Mouse (Mus musculus) heart, adult 2 months (tissue): ENCODE results near the gene Ess2. TPM values are rescaled to one million over a fixed set of nuclear protein-coding genes. Genes with fewer than 3 reads are reported as not detected.

Experiments used
- DNase-seq, 2 experiments: peaks; one replicate each; pipeline ENCODE4 v3.0.0; 2021
- H3K27ac ChIP-seq: fragments of 200-600 bp; 2 replicates; pipeline ENCODE4 v1.8.1; 2022
- H3K27me3 ChIP-seq: fragments of 200-500 bp; 2 replicates; pipeline ENCODE4 v1.6.1; 2012; ENCODE audit warnings: mild to moderate bottlenecking, low read length, inconsistent platforms, mixed read lengths; ENCODE audit not compliant: control insufficient read depth, insufficient read depth
- H3K36me3 ChIP-seq: fragments of 200-500 bp; 2 replicates; pipeline ENCODE4 v1.6.1; 2012; ENCODE audit warnings: low read length, inconsistent platforms; ENCODE audit not compliant: control insufficient read depth, insufficient read depth
- H3K4me1 ChIP-seq: fragments of 200-500 bp; 2 replicates; pipeline ENCODE4 v1.6.1; 2011; ENCODE audit warnings: low read length; ENCODE audit not compliant: control insufficient read depth, insufficient read depth
- H3K4me3 ChIP-seq: fragments of 200-600 bp; 2 replicates; pipeline ENCODE4 v1.8.1; 2022
- H3K79me2 ChIP-seq: fragments of 200-500 bp; replicated peaks from 2 replicates; pipeline ENCODE4 v1.6.1; 2012; ENCODE audit warnings: mild to moderate bottlenecking, inconsistent platforms, low read length, moderate library complexity, mixed read lengths; ENCODE audit not compliant: control insufficient read depth, insufficient read depth
- H3K9ac ChIP-seq: fragments of 200-500 bp; 2 replicates; pipeline ENCODE4 v1.6.1; 2012; ENCODE audit warnings: low read depth, mild to moderate bottlenecking, control low read depth, inconsistent platforms, low read length, mixed read lengths
- CTCF ChIP-seq: fragments of 200-600 bp; IDR thresholded peaks from 2 replicates; pipeline ENCODE4 v1.8.1; 2022; ENCODE audit warnings: antibody characterized with exemption, mild to moderate bottlenecking, moderate library complexity
- EP300 ChIP-seq: fragments of 200-500 bp; IDR thresholded peaks from 2 replicates; pipeline ENCODE4 v1.6.1; 2011; ENCODE audit warnings: low read depth, low read length, control low read depth; ENCODE audit not compliant: insufficient read depth
- POLR2A ChIP-seq: fragments of 200-500 bp; IDR thresholded peaks from 2 replicates; pipeline ENCODE4 v1.6.1; 2011; ENCODE audit warnings: mild to moderate bottlenecking, low read depth, low read length, control low read depth; ENCODE audit not compliant: insufficient read depth
- WGBS: fragments of 180-500 bp; shearing (Covaris S2); methylation state at CpG from one replicate; pipeline ENCODE4 v1.1.7; 2018; 5-methylcytosine and 5-hydroxymethylcytosine counted together
- intact Hi-C: fragments of 180-260 bp; cut with DNase I; formaldehyde crosslinking; loops from one replicate; pipeline ENCODE4 v1.15.1; 2025
- polyA plus RNA-seq: library from polyadenylated mRNA; depleted of rRNA; stranded (reverse); fragments of >200 nt; gene quantifications from 2 replicates; pipeline ENCODE4 v1.2.3, GENCODE M21; 2012
- total RNA-seq, 2 experiments: library from RNA; stranded (reverse); gene quantifications; 2 replicates each; pipeline ENCODE4 v1.2.3; 2021

Gene Ess2
- total and polyA plus RNA-seq, 3 experiments: 8.0 to 11.4 (median 8.3) TPM

DNA sequence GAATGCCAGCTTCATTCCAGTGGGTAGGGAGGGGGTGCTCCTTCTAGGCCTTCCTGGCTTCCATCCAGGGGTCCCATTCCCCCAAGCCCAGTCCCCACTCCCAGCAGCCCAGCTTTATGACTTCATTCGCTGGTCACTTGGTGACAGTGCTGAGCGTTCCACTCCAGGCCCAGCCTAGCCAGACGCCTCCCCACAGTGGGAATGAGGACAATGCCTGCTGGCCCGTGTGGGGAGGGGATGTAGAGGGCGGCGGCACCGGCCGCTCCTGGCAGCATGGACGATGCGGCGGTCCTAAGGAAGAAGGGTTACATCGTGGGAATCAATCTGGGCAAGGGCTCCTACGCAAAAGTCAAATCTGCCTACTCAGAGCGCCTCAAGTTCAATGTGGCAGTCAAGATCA, 12.7 kb downstream of the Ess2 start, which contains the start of the genes Dgcr2 and Tssk2:
Dgcr2 (minus strand) TSS at position 101 of the 400 bp plus-strand sequence.
Tssk2 (plus strand) TSS at position 176 of the 400 bp plus-strand sequence.
- Histone ChIP-seq H3K4me1 (no peaks in the 10 kb centered on the region), H3K9ac (no peak within 1 kb of the TSS), H3K79me2 (no peaks in the 10 kb centered on the region), H3K27me3 (no peaks in the 10 kb centered on the region), H3K4me3 (no peak within 1 kb of the TSS), H3K36me3 (no peaks in the 10 kb centered on the region), H3K27ac (no peak within 1 kb of the TSS)
- DNase-seq: no peak
- intact Hi-C loops: no loop called here
- 91% methylated on average over 14 of the region's 14 CpGs for WGBS
- TF ChIP-seq EP300 (no peak), CTCF (no peak), POLR2A (no peak)

DNA sequence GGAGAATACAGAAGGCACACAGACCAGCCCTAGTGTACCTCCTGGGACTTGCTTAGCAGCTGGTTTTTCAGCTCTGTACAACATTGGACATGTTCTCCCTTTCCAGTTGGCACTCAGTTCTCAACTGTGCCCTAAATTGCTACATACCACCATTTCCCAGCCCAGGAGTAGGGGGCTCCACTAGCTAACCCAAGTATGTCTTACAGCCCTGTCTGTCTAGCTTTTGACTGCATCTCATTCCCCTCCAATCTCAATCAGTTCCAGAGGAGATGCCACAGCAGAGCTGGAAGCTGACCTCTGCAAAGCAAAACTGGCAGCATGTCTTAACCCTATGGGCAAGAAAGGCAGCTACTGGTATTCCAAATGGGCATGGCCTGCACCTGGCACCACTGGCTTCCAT, 15.1 kb downstream of the Ess2 start:
- no peaks in the 10 kb centered on the region for H3K79me2 ChIP-seq
- no peak for DNase-seq
- H3K9ac ChIP-seq: no peak overlapping the region
- no peaks in the 10 kb centered on the region; the same call in 1 of the 2 replicates for H3K4me1 ChIP-seq
- H3K4me3 ChIP-seq: no peak overlapping the region
- H3K27me3 ChIP-seq: no peaks in the 10 kb centered on the region
- intact Hi-C loops: no loop called here
- H3K36me3 ChIP-seq: no peaks in the 10 kb centered on the region
- no peak for TF ChIP-seq CTCF
- no peak for TF ChIP-seq EP300
- no peak for TF ChIP-seq POLR2A
- H3K27ac ChIP-seq: no peak overlapping the region

DNA sequence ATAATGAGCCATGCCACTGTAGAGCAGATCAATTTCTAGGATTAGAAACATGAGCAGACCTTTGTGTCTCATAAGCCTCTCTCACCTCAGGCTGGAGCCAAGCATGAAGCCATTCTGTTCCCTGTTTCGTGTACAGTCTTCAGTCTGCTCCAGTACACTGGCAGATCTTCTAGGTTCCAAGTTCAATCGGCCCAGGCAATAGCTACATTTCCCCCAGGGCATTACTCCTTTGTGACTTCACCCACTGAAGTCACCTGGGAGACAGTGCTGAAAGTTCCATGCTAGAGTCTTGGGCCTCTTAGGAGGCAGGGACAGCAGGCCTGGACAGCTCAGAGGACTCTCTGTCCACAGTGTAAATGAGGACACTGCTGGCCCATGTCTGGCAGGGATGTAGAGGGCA, 17.2 kb downstream of the Ess2 start, which contains the start of gene Tssk1:
Tssk1 (plus strand) TSS at position 301 of the 400 bp plus-strand sequence.
- 83% methylated on average over 2 of the region's 2 CpGs for WGBS
- DNase-seq: no peak
- H3K79me2 ChIP-seq: peaks cover 6% of the 10 kb centered on the region; the same call in 1 of the 2 replicates
- intact Hi-C loops: no loop called here
- H3K27me3 ChIP-seq: no peaks in the 10 kb centered on the region
- no peak within 1 kb of the TSS for H3K9ac ChIP-seq
- TF ChIP-seq POLR2A (no peak), EP300 (no peak), CTCF (no peak)
- H3K27ac ChIP-seq: no peak within 1 kb of the TSS
- no peak within 1 kb of the TSS for H3K4me3 ChIP-seq
- peaks cover 3% of the 10 kb centered on the region; the same call in 1 of the 2 replicates for H3K36me3 ChIP-seq
- peaks cover 8% of the 10 kb centered on the region for H3K4me1 ChIP-seq

DNA sequence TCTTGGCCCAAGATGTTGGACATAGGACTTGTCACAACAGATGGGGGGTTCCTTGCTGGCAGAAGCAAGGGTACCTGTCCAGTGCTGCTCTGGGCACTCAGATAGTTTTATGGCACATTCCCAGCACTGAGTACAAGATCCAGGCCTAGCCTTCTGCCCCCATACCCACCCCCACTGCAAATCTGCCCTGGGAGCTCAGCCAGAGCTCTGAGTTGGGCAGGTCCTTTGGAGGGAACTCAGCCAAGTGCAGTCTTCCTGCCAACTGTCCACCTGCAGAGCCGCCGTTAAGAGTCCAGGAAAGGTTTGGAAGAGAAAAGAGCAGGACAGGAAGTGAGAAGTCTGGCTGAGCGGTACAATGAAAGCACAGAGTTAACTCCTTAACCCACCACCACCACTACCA, 18.5 kb downstream of the Ess2 start:
- no peak for TF ChIP-seq POLR2A
- TF ChIP-seq EP300: no peak
- TF ChIP-seq CTCF: no peak
- peak; percentile 52 to 60 for DNase-seq
- Histone ChIP-seq H3K9ac (no peak overlapping the region), H3K79me2 (peaks cover 6% of the 10 kb centered on the region; the same call in 1 of the 2 replicates), H3K27ac (peak overlapping the region; percentile 98), H3K4me3 (no peak overlapping the region), H3K36me3 (peaks cover 3% of the 10 kb centered on the region; the same call in 1 of the 2 replicates), H3K4me1 (peaks cover 8% of the 10 kb centered on the region), H3K27me3 (no peaks in the 10 kb centered on the region)
- intact Hi-C loops: loop anchor here (1.0 kb wide), 1 partner anchor 18 kb away; no protein-coding TSS in a partner anchor
- WGBS: 12% methylated on average over 3 of the region's 3 CpGs

DNA sequence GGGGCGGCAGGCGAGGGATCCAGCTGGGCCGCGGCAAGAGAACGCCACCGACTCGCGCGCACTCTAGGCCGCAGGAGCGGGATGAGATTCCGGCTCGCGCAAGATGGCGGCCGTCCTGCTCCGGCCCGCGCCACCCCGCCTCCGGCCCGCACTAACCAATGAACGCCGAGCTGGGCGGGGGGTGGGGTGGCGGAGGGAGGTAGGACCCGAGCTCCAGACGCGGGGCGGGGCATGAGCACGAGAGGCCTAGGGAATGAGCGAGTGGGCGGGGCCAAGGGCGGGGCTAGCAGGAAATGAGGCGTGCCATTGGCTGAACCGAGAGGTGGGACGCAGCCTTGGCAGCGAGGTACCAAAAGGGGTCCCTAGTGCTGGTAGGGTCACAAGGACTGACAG, 19.6 kb downstream of the Ess2 start, which contains the start of gene Gm20518:
Gm20518 (minus strand) TSS at position 105 of the 393 bp plus-strand sequence.
- DNase-seq: peak; percentile 99
- intact Hi-C loops: no loop called here
- peak within 1 kb of the TSS; percentile 98 for H3K27ac ChIP-seq
- H3K36me3 ChIP-seq: peaks cover 3% of the 10 kb centered on the region; the same call in 1 of the 2 replicates
- under 1% methylated on average over 38 of the region's 38 CpGs for WGBS
- H3K9ac ChIP-seq: peak within 1 kb of the TSS; percentile 87
- peaks cover 8% of the 10 kb centered on the region; the same call in 1 of the 2 replicates for H3K79me2 ChIP-seq
- TF ChIP-seq POLR2A (peak; percentile 84), EP300 (no peak)
- H3K4me1 ChIP-seq: peaks cover 8% of the 10 kb centered on the region
- peak within 1 kb of the TSS; percentile 76 for H3K4me3 ChIP-seq
- H3K27me3 ChIP-seq: no peaks in the 10 kb centered on the region

DNA sequence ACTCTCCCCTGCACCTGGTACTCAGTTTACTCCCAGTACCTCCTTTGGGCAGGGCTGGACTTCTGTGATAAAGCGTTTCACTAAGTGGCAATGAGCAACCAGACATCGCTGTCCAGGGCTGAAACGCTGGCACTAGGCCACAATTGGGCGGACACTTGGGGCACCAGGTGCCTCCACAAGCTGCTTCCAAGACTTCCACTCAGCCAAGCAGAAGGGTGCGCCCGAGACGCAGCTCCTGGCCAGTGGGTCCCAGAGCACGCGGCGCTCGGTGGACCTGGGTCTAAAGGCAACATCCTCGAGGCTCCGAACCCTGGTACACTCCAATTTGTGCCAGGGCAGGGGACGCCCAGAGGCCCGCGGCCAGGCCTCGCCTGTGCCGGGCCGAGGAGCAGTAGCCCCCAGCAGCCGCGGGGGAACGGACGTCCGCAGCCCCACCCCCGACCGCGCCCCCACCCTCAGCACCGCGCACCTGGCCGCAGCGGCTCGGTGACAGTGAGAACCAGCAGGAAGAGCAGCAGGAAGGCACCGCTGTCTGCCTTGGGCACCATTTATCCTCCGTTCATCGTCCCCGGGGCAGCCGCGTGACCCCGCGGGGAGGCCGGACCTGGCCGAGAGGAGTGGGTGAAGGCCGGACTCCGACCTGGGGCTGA, 20.1 kb downstream of the Ess2 start:
- intact Hi-C loops: no loop called here
- TF ChIP-seq CTCF (no peak), EP300 (no peak), POLR2A (no peak)
- H3K4me1 ChIP-seq: peaks cover 8% of the 10 kb centered on the region
- peak; percentile 72 to 78 for DNase-seq
- H3K36me3 ChIP-seq: peaks cover 3% of the 10 kb centered on the region; the same call in 1 of the 2 replicates
- H3K9ac ChIP-seq: peak overlapping the region; percentile 87
- H3K79me2 ChIP-seq: peaks cover 8% of the 10 kb centered on the region; the same call in 1 of the 2 replicates
- peak overlapping the region; percentile 76 for H3K4me3 ChIP-seq
- no peaks in the 10 kb centered on the region for H3K27me3 ChIP-seq
- WGBS: under 1% methylated on average over 43 of the region's 44 CpGs
- H3K27ac ChIP-seq: peak overlapping the region; percentile 98
